Mouse (Mus musculus): ENCODE measurements around the gene Adamtsl2. TPM values are rescaled to one million over a fixed set of nuclear protein-coding genes. Genes with fewer than 3 reads are reported as not detected.

The Adamtsl2 gene
- total RNA-seq, 1 experiment from 2014 or later, result 17.9 TPM

- DNase-seq, result no peak
Observed at GRCm38 (mm10) chr2:27119766-27120165, 40.6 kb downstream of the Adamtsl2 start.

- peak; percentile 23 for DNase-seq
Observed at GRCm38 (mm10) chr2:27120241-27120641, 41.1 kb downstream of the Adamtsl2 start.

GRCm38 (mm10) chr2:27121626-27122355 lies 42.6 kb downstream of the Adamtsl2 start:
- DNase-seq, result no peak

DNA sequence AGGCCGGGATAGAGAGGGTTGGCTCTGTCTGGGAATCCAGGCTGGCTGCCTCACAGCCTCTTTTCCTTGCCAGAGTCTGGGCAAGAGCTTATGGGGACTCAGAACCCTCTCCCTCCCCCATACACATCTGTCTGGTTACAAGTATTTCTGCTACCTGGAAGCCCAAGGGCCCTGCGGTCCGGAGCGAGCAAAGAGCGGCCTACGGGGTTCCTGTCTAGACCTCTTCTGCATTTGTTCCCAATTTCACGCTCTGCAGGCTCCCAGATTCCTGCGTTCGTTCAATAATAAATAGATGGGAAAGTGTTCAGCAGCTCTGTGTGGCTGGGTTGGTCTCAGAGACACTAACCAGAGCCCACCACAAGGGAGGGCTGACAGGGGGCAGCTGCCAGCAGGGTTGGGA lies 43.4 kb downstream of the Adamtsl2 start:
- DNase-seq, result no peak

- no peak for DNase-seq
Observed at GRCm38 (mm10) chr2:27123121-27123520, 43.9 kb downstream of the Adamtsl2 start.

- DNase-seq, result peak; percentile 68
Observed at GRCm38 (mm10) chr2:27125979-27126378, 46.8 kb downstream of the Adamtsl2 start.

- no peak for DNase-seq
Observed at GRCm38 (mm10) chr2:27126496-27126895, 47.3 kb downstream of the Adamtsl2 start.

DNA sequence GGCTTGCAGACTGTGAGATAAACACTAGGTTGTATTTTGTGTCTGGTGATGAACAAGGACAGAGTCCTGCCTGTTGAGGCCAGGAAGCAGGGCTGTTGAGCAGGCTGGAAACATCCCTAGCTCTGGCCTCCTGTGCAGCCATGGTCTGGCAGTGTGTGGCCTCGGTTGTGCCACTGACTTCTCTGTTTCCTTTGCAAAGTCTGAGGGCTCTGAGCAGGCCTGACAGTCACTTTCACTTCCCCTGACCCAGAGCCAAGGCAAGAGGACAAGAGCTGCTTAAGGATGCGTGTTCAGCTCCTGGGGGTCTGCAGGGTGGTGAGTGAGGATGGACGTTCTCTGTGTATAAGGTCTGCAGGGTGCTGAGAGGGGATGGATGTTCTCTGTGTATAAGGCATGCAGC lies 49.8 kb downstream of the Adamtsl2 start:
- no peak for DNase-seq

- DNase-seq, result no peak
Observed at GRCm38 (mm10) chr2:27135935-27136334, 56.8 kb downstream of the Adamtsl2 start.

GRCm38 (mm10) chr2:27136336-27136735 lies 57.2 kb downstream of the Adamtsl2 start:
- DNase-seq, result no peak

GRCm38 (mm10) chr2:27136789-27137188 lies 57.6 kb downstream of the Adamtsl2 start:
- no peak for DNase-seq

DNA sequence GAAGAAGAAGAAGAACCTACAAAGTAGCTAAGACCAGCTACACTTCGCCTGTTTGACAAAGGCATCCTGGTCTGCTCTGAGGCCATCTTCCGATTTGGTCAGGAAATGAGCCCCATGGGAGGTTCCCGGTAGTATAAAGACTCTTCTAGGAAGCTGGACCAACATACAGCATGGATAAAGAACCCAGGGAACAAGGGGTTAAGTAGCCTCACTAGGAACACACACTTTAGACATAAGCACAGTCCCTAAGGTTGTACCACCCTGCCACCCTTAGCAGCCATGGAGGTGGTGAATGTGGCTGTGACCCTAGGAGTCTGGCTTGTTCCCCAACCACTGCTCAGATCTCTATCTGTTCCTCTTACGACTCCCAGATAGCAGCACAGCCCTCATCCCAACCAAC lies 59.2 kb downstream of the Adamtsl2 start:
- no peak for DNase-seq

DNA sequence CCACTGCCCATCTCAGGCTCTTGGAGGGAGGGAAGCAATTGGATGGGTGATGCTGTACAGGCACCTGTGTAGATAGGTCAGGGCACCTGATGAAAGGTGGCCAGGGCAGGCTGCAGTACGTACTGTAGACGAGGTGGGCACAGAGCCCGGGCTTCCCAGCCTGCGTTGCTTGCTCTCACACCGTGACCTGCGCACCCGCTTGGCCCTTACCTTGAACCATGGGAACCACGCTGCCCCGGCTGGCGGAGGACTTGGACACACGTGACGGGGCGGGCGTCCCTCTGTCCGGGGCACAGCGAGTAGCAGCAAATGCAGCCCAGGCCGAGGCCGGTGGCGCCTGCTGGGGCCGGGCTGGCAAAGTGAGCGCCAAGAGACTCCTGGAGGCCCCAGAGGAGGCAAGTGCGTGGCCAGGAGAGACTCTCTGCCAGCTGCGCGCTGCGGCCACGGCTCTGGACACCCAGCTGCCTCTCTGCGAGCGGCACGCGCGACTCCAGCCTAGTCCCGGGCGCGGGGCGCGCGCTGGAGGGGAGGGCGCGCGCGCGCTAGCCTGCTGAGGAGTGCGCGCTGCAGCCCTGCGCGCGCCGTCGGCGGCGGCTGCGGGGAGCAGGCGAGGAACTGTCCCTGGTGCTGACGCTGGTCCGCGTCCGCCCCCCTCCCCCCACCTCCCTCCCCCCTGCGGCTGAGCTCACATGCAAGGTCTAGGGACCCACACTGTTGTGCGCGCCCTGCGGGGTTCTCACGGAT lies 62.9 kb downstream of the Adamtsl2 start, which contains the start of gene Fam163b:
TSS of gene Fam163b (minus strand) at position 542 of the 744 bp plus-strand sequence.
- DNase-seq, result peak; percentile 58

DNA sequence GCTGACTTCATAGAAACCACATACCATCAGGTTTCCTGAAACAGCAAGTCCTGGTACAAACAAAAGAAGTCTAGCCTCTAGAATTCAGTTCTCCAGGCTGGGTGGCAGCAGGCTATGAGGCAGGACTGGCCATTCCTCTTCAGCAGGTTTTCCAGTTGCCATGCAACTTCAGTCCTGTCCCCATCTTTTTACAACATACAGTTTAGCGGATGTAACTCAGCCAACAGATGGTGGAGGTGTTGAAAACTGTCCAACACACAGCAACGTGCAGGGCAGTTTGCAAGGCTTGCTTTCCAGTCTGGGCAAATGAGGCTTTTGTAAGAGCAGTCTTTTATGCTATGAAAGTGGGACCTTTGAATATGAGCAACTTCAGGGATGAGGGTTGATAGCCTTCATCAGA lies 65.8 kb downstream of the Adamtsl2 start:
- DNase-seq, result no peak

- no peak for DNase-seq
Observed at GRCm38 (mm10) chr2:27146840-27147239, 67.7 kb downstream of the Adamtsl2 start.

DNA sequence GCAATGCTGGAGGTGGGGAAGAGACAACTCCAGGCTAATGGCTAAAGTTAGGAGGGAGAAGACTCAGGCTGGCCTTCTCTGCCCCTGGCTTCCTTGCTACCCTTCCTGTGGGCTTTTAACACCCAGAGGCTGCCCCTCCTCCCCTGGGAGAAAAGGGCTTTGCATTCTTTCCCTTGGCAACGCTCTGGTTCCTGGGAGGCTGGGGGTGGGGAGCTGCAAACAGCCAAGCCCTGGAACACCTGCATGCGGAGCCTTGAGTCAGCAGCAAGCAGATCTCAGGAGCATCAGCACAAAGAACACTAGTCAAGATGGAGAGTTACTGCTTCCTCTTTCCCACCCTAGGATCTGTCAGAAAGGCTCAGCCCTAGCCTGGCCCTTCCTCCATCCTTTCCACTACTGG lies 70.3 kb downstream of the Adamtsl2 start:
- DNase-seq, result no peak

DNA sequence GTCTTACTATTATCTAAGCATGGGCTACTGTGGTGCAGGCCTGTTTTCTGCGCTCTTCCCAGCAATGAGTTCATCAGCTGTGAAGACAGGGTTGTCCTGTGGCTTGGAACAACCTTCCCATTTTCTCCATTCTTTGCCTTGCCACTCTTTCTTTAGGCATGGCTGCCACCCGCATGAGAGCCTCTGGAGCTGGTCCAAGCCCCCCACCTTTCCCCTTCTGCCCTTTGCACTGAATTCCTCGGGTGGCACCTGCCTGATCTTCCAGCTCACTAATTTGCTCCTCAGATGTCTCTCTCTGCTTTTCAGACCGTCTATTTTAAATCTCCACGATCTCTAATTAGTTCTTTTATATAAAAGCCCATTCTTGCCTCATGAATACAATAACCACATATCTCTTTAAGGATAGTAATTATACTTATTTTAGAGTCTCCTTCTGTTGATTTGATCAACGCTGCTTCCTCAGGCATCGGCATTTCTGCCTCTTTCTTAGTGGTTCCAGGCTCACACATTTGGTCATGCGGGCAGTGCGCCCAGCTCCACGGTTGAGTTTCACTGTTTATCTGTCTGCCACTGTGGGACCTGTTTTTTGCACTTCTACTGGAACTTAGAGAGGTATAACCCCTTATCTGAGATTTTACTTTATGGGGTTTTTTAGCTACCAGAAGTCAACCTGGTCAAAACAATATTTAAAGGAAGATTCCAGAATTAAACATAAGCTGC lies 75.4 kb downstream of the Adamtsl2 start:
- no peak for DNase-seq

GRCm38 (mm10) chr2:27156596-27156995 lies 77.4 kb downstream of the Adamtsl2 start:
- DNase-seq, result no peak

Other genes starting within 250 kb of the Adamtsl2 start
- not detected in 2 replicates for gene Abo, start 214.4 kb upstream of the Adamtsl2 start, total RNA-seq (2021)
- gene Surf6, start 176.5 kb upstream of the Adamtsl2 start, total RNA-seq (2021), result 32.1 and 33.7 TPM in 2 replicates
- 43.2 and 54.2 TPM in 2 replicates for gene Med22, start 168.7 kb upstream of the Adamtsl2 start, total RNA-seq (2021)
- gene Rpl7a, start 168.6 kb upstream of the Adamtsl2 start, total RNA-seq (2021), result 481 and 517 TPM in 2 replicates
- 44.2 and 45.9 TPM in 2 replicates for gene Surf2, start 163.0 kb upstream of the Adamtsl2 start, total RNA-seq (2021)
- 109 and 117 TPM in 2 replicates for gene Surf1, start 162.8 kb upstream of the Adamtsl2 start, total RNA-seq (2021)
- gene Surf4, start 145.5 kb upstream of the Adamtsl2 start, total RNA-seq (2021), result 152 and 210 TPM in 2 replicates
- 0.33 TPM in 1 of 2 replicates, not detected in the other for gene Stkld1, start 145.3 kb upstream of the Adamtsl2 start, total RNA-seq (2021)
- gene Rexo4, start 115.0 kb upstream of the Adamtsl2 start, total RNA-seq (2021), result 40.5 and 51.1 TPM in 2 replicates
- not detected in 2 replicates for gene Adamts13, start 106.0 kb upstream of the Adamtsl2 start, total RNA-seq (2021)
- gene Cacfd1, start 69.5 kb upstream of the Adamtsl2 start, total RNA-seq (2021), result 47.5 and 53.5 TPM in 2 replicates
- gene Slc2a6, start 51.4 kb upstream of the Adamtsl2 start, total RNA-seq (2021), result 0.71 and 0.97 TPM in 2 replicates
- gene Mymk, start 7.2 kb upstream of the Adamtsl2 start, total RNA-seq (2021), result not detected in 2 replicates
- gene Fam163b, start 63.1 kb downstream of the Adamtsl2 start, total RNA-seq (2021), result 1.6 and 2.3 TPM in 2 replicates
- gene Dbh, start 85.9 kb downstream of the Adamtsl2 start, total RNA-seq (2021), result 324 and 373 TPM in 2 replicates
- gene Sardh, start 169.0 kb downstream of the Adamtsl2 start, total RNA-seq (2021), result 8.3 and 17.7 TPM in 2 replicates

Data from adrenal gland, postnatal 25 days (tissue).